Mouse (Mus musculus): ENCODE data around the gene Zcchc8.

- TF ChIP-seq GATA1 (IDR thresholded peaks at IDR 0.05; ENCODE audit: low read length) (no peak), TAL1 (IDR thresholded peaks at IDR 0.05; ENCODE audit: low read length) (no peak)
These were observed 63.2 kb downstream of the Zcchc8 start for GRCm38 (mm10) chr5:123657651-123658050.

Measured in erythroblast, embryonic 14.5 days (primary cell).